8 mouse cellular contexts compared by ENCODE assay signal in genomic region chr16:43979328-43980109, GRCm38 (mm10). TPM values are rescaled to one million over a fixed set of nuclear protein-coding genes. Genes with fewer than 3 reads are reported as not detected.
DNase-seq lines count a peak whose midpoint lies in the region; ATAC-seq and TF ChIP-seq lines count a peak whose summit lies in the region.

Gene Zdhhc23, minus strand, starts transcription at chr16:43979791.

- H3K36me3 ChIP-seq in forebrain, embryonic 13.5 days (ENCODE audit: poor library complexity, severe bottlenecking): no peaks in the 10 kb centered on the region
- no peaks in the 10 kb centered on the region for H3K36me3 ChIP-seq in intestine, embryonic 16.5 days (ENCODE audit: control insufficient read depth, insufficient read depth, low read length)
- H3K36me3 ChIP-seq in limb, embryonic 14.5 days (ENCODE audit: control insufficient read depth, insufficient read depth, low read length): no peaks in the 10 kb centered on the region
- H3K36me3 ChIP-seq in midbrain, embryonic 15.5 days (replicated peaks): no peaks in the 10 kb centered on the region
- no peaks in the 10 kb centered on the region for H3K36me3 ChIP-seq in stomach, embryonic 15.5 days

- TF ChIP-seq POLR2A in limb, embryonic 14.5 days (IDR thresholded peaks at IDR 0.05; ENCODE audit: borderline replicate concordance, extremely low read depth, insufficient read depth, insufficient read length): no peak

- H3K27me3 ChIP-seq in forebrain, embryonic 13.5 days: peaks cover 17% of the 10 kb centered on the region
- no peaks in the 10 kb centered on the region for H3K27me3 ChIP-seq in intestine, embryonic 16.5 days (replicated peaks; ENCODE audit: control insufficient read depth, insufficient read depth, low read length)
- H3K27me3 ChIP-seq in limb, embryonic 14.5 days (ENCODE audit: control insufficient read depth, insufficient read depth, low read length): 0 out of 2 replicates have a peak, but pooled peaks cover 8% of the 10 kb centered on the region
- H3K27me3 ChIP-seq in midbrain, embryonic 15.5 days (replicated peaks): 0 out of 2 replicates have a peak, but pooled peaks cover 5% of the 10 kb centered on the region
- H3K27me3 ChIP-seq in stomach, embryonic 15.5 days (replicated peaks): peaks cover 5% of the 10 kb centered on the region; the same call in 1 of the 2 replicates

- H3K4me1 ChIP-seq in brown adipose tissue, adult 24 weeks (ENCODE audit: control insufficient read depth, insufficient read depth, insufficient read length, low read length): no peaks in the 10 kb centered on the region
- peaks cover 4% of the 10 kb centered on the region; the same call in 1 of the 2 replicates for H3K4me1 ChIP-seq in forebrain, embryonic 13.5 days
- no peaks in the 10 kb centered on the region for H3K4me1 ChIP-seq in intestine, embryonic 16.5 days (ENCODE audit: control insufficient read depth, insufficient read depth, low read length)
- peaks cover 5% of the 10 kb centered on the region; the same call in 1 of the 2 replicates for H3K4me1 ChIP-seq in limb, embryonic 14.5 days (ENCODE audit: control insufficient read depth, insufficient read depth, low read length)
- H3K4me1 ChIP-seq in midbrain, embryonic 15.5 days: peaks cover 18% of the 10 kb centered on the region
- H3K4me1 ChIP-seq in stomach, embryonic 15.5 days: peaks cover 8% of the 10 kb centered on the region; the same call in 1 of the 2 replicates

- H3K9ac ChIP-seq in forebrain, embryonic 13.5 days: peak within 1 kb of the TSS; percentile 75
- H3K9ac ChIP-seq in intestine, embryonic 16.5 days (ENCODE audit: low read depth, low read length): peak within 1 kb of the TSS; percentile 76
- peak within 1 kb of the TSS; percentile 59 for H3K9ac ChIP-seq in limb, embryonic 14.5 days (ENCODE audit: low read depth, low read length, severe bottlenecking)
- peak within 1 kb of the TSS; percentile 63 for H3K9ac ChIP-seq in midbrain, embryonic 15.5 days
- H3K9ac ChIP-seq in stomach, embryonic 15.5 days: peak within 1 kb of the TSS; percentile 32; the same call in 1 of the 2 replicates

- ATAC-seq in frontal cortex, adult (ENCODE audit: low TSS enrichment): peak; percentile 71
- ATAC-seq in forebrain, embryonic 13.5 days: peak; percentile 78
- peak; percentile 91 for ATAC-seq in intestine, embryonic 16.5 days
- ATAC-seq in limb, embryonic 14.5 days (ENCODE audit: low FRiP score, low read depth): peak; percentile 56
- peak; percentile 87 for ATAC-seq in midbrain, embryonic 15.5 days (replicated peaks)
- ATAC-seq in stomach, embryonic 15.5 days (ENCODE audit: insufficient read depth, low FRiP score, low read depth): peak; percentile 72

- H3K9me3 ChIP-seq in forebrain, embryonic 13.5 days (replicated peaks): no peaks in the 10 kb centered on the region
- H3K9me3 ChIP-seq in intestine, embryonic 16.5 days (ENCODE audit: control insufficient read depth, low read length): no peaks in the 10 kb centered on the region
- H3K9me3 ChIP-seq in limb, embryonic 14.5 days (ENCODE audit: control insufficient read depth, low read length): no peaks in the 10 kb centered on the region
- no peaks in the 10 kb centered on the region for H3K9me3 ChIP-seq in midbrain, embryonic 15.5 days
- H3K9me3 ChIP-seq in stomach, embryonic 15.5 days: no peaks in the 10 kb centered on the region

- peak within 1 kb of the TSS; percentile 68 for H3K4me3 ChIP-seq in brown adipose tissue, adult 24 weeks (ENCODE audit: insufficient read depth, low read depth, low read length)
- H3K4me3 ChIP-seq in forebrain, embryonic 13.5 days: peak within 1 kb of the TSS; percentile 71
- H3K4me3 ChIP-seq in intestine, embryonic 16.5 days (ENCODE audit: low read length): peak within 1 kb of the TSS; percentile 79
- H3K4me3 ChIP-seq in limb, embryonic 14.5 days (replicated peaks; ENCODE audit: low read length): peak within 1 kb of the TSS; percentile 68
- peak within 1 kb of the TSS; percentile 92 for H3K4me3 ChIP-seq in midbrain, embryonic 15.5 days
- peak within 1 kb of the TSS; percentile 68 for H3K4me3 ChIP-seq in stomach, embryonic 15.5 days (replicated peaks)

- peak within 1 kb of the TSS; percentile 100 for H3K4me2 ChIP-seq in forebrain, embryonic 13.5 days
- H3K4me2 ChIP-seq in intestine, embryonic 16.5 days (ENCODE audit: low read depth, low read length): peak within 1 kb of the TSS; percentile 97
- H3K4me2 ChIP-seq in limb, embryonic 14.5 days (replicated peaks; ENCODE audit: low read depth, low read length, severe bottlenecking): peak within 1 kb of the TSS; percentile 100
- peak within 1 kb of the TSS; percentile 99 for H3K4me2 ChIP-seq in midbrain, embryonic 15.5 days
- peak within 1 kb of the TSS; percentile 99 for H3K4me2 ChIP-seq in stomach, embryonic 15.5 days

- DNase-seq in frontal cortex, postnatal 14 days (ENCODE audit: low spot score in 2 of 2): no peak
- DNase-seq in limb, embryonic 14.5 days (ENCODE audit: low spot score): no peak

- under 1% methylated on average over 89 of the region's 103 CpGs for WGBS in forebrain, embryonic 13.5 days
- WGBS in intestine, embryonic 16.5 days: under 1% methylated on average over 69 of the region's 103 CpGs
- under 1% methylated on average over 73 of the region's 103 CpGs for WGBS in limb, embryonic 14.5 days
- WGBS in midbrain, embryonic 15.5 days: under 1% methylated on average over 93 of the region's 103 CpGs
- under 1% methylated on average over 75 of the region's 103 CpGs for WGBS in stomach, embryonic 15.5 days

- no peak within 1 kb of the TSS for H3K27ac ChIP-seq in brown adipose tissue, adult 24 weeks (replicated peaks; ENCODE audit: low read depth, low read length)
- no peak within 1 kb of the TSS for H3K27ac ChIP-seq in forebrain, embryonic 13.5 days
- H3K27ac ChIP-seq in intestine, embryonic 16.5 days (ENCODE audit: low read length): no peak within 1 kb of the TSS
- no peak within 1 kb of the TSS for H3K27ac ChIP-seq in limb, embryonic 14.5 days (replicated peaks; ENCODE audit: low read depth, low read length)
- no peak within 1 kb of the TSS for H3K27ac ChIP-seq in midbrain, embryonic 15.5 days
- no peak within 1 kb of the TSS for H3K27ac ChIP-seq in stomach, embryonic 15.5 days

RNA-seq across cellular contexts. Expression of gene Zdhhc23, which starts in this region (rescaled TPM):
- polyA plus RNA-seq in brown adipose tissue, adult 24 weeks (2012; ENCODE audit: insufficient read depth, insufficient read length, missing spikeins): 0.40 and 0.46 TPM in 2 replicates
- polyA plus RNA-seq in forebrain, embryonic 13.5 days (2015; fragmentation: Nextera tagmentation; extraction: Ambion mirVana): 0.76 and 1.2 TPM in 2 replicates
- polyA plus RNA-seq in intestine, embryonic 16.5 days (2015; fragmentation: Nextera tagmentation; extraction: Ambion mirVana): 1.9 and 2.1 TPM in 2 replicates
- 0.81 and 0.97 TPM in 2 replicates for polyA plus RNA-seq in limb, embryonic 14.5 days (2012; rRNA removed)
- polyA plus RNA-seq in limb, embryonic 14.5 days (2014; fragmentation: Nextera tagmentation; extraction: Ambion mirVana): 0.62 and 1.3 TPM in 2 replicates
- 3.3 and 3.7 TPM in 2 replicates for polyA plus RNA-seq in midbrain, embryonic 15.5 days (2015; fragmentation: Nextera tagmentation; extraction: Ambion mirVana)
- 2.1 and 2.6 TPM in 2 replicates for polyA plus RNA-seq in stomach, embryonic 15.5 days (2015; fragmentation: Nextera tagmentation; extraction: Ambion mirVana)
